Mouse (Mus musculus): ENCODE measurements around the gene Bad. TPM values are rescaled to one million over a fixed set of nuclear protein-coding genes. Genes with fewer than 3 reads are reported as not detected.

Bad gene
- polyA plus RNA-seq (2017; shearing (Covaris generic)) = 10 to 100 TPM; 42.6 to 47.0 TPM

DNA sequence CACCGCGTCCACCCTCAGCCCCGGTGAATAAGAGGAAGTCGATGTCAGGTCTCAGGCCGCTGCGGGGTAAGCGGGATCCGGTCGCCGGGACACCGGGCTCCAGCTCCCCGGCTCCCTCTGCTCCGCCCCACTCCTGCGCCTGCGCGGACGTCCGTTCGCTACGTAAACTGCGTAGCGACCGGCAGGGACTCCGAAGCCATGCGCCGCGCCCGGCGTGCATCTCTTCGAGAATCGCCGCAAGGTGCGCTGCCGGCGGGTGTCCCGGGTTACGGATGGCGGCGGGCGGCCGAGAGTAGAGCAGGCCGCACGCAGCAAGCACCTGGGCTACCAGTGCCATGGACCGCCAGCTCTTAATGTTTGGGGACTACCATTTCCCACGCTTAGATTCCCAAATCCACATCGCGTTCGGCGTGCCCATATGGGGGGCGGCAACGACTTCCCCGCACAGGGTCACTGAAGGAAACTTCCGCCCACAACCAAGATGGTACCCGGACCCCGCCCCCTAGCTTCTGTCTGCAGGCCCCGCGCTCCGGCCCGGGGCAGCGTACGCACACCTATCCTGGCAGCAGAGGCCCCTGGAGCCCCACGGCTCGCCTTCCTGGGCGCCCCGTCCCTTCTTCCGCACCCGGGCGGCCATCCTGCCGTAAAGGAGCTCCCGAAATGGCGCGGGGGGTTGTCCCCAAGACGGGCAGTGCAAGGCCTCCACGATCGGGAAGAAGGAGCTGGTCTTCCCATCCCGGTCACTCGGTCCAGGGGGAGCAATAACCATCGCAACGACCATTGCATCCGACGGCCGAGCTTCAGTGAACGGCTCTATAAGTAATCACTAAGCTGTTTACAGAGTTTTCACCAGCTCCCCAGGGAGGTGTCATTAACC lies at the start of gene Bad:
TSS of gene Bad (plus strand) at position 490 of the 877 bp plus-strand sequence.

GRCm38 (mm10) chr19:6909507-6910289 lies 32.0 kb upstream of the Bad start, which contains the start of the genes Trmt112 and Prdx5:
Gene Trmt112, plus strand, starts transcription at chr19:6909698.
Gene Prdx5, minus strand, starts transcription at chr19:6910106.

DNA sequence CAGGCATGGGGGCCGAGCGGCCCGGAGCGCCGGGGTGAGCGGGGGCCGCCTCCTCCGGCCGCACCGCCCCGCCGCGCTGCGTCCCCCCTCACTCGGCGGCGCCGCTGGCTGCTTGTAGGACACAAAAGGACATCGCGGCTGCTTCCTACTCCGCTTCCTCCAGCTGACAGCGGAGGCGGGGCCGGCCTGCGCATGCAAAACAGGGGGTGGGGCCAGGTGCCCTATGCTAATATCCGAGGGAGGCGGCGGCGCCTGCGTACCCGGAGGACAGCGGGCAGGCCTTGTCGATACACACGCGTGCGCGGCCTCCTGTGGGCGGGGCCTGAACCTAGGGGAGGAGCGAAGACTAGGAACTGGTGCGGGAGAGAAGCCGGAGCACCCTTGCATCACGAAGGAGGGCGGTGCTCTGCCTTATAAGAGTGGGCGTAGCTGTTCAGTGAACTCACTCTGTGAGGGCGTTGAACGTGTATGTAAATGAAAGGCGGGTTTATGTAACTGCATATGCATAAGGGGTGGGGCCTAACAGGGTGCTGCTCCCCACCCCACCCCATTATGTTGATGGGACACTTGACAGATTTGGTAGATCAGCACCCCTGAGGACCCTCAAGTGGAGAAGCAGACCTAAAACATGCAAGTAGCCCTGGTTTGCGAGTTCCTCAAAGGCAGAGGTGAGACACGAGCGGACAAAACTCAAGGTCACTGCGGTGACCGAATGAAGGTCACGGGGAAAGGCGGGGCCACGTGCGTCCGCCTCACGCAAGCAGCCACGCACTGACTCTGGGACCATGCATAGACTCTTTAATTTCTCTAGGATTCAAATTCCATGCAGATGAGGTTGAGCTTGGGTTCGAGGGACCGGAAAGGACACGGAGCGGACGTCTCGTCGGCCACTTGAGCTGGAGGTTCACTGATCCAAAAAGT lies 19.8 kb upstream of the Bad start, which contains the start of gene Esrra:
TSS of gene Esrra (minus strand) at position 167 of the 921 bp plus-strand sequence.

DNA sequence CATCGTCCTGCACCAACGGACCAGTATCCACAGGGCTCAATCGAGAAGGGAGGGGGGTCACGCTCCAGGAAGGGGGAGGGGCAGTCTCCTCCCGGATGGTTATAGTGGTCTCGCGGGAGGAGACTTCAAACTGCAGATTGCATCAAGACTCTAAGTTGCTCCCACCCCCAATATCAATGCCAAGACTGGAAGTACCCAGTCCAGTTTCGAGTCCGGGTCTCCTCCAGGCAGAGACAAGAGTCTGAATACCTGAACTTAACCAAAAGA lies 16.4 kb upstream of the Bad start, which contains the start of gene Catsperz:
TSS of gene Catsperz (minus strand) at position 74 of the 267 bp plus-strand sequence.

DNA sequence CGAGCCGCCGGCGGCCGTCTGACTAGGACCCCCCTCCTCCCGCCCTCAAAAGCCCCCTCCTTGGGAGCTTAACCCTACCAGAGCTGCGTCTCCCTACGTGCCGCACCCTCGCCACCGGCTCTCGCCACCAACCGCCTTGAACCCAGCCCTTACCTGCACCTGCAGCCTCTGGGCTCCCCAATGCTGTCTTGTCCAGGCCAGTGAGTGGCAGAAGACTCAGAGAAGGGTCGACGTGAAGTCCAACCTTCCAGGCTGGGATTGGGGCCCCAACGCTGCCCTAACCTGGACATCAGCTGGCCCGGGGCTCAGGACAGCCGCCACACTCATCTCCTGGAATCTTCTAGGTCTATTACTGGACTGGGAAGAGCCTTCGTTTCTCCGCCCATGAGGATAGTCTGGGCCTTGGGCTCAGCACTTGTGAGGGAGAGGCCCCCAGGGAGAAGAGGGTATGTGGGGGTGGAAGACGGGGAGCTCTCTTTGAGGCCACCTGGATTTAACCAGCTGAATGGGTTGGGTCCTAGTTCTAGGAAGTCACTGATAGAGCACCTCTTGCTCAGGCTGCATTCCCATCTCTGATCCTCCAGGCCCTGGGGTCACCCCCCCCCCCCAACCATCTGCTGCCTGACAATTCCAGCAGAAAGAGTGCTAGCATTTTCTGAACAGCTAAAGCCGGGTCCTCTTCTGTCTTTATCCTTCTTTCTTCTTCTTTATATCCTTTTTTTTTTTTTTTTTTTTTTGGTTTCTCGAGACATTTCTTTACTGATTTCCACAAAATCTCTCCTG lies 7.3 kb upstream of the Bad start, which contains the start of gene Kcnk4:
TSS of gene Kcnk4 (minus strand) at position 321 of the 783 bp plus-strand sequence.

GRCm38 (mm10) chr19:6942249-6942691 lies 609 bp downstream of the Bad start, which contains the start of gene Gpr137:
Gene Gpr137, minus strand, starts transcription at chr19:6942480.

GRCm38 (mm10) chr19:6974211-6975205 lies 32.8 kb downstream of the Bad start, which contains the start of gene Ppp1r14b:
Gene Ppp1r14b, plus strand, starts transcription at chr19:6974968.

GRCm38 (mm10) chr19:6975537-6976521 lies 34.2 kb downstream of the Bad start, which contains the start of gene Plcb3:
Gene Plcb3, minus strand, starts transcription at chr19:6976470.

DNA sequence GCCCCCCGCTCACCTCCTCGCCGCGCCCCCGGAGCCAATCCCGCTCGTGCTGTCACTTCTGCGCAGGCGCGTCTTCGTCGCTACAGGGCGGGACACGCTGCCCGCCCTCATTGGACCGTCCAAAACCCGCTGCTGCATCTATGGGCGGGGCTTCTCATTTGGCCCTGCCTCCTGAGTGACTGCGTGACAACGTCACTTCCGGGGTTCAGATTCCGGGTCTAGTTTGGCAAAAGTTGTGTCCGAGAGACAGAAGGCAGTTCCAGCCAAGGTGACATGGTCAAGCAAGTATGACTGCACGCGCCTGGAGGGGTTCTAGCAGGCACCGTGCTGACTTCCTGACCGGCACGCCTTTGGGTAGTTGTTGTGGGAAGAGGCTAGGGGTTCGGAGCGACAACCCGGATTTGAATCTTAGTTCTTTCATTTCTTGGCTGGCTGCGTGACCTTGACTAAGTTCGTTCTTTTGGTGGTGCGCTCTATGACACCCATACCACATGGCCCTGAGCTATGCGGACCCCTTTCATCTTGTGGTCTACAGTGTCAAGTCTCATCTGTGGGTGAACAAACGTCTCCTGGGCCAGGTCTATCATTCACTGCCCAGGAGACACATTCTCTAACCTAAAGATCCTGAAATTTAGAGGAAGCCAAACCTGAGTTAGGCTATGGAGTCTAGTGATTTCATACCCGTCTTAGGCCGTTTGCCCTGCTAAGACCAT lies 38.9 kb downstream of the Bad start, which contains the start of gene Fkbp2:
TSS of gene Fkbp2 (minus strand) at position 121 of the 713 bp plus-strand sequence.

GRCm38 (mm10) chr19:6987061-6987903 lies 45.6 kb downstream of the Bad start, which contains the start of gene Vegfb:
Gene Vegfb, minus strand, starts transcription at chr19:6987651.

GRCm38 (mm10) chr19:6992011-6992858 lies 50.6 kb downstream of the Bad start, which contains the start of gene Dnajc4:
Gene Dnajc4, minus strand, starts transcription at chr19:6992572.

GRCm38 (mm10) chr19:6996006-6996405 lies 54.3 kb downstream of the Bad start, which contains the start of the genes Nudt22 and Trpt1:
Gene Nudt22, minus strand, starts transcription at chr19:6996117.
Gene Trpt1, plus strand, starts transcription at chr19:6996131.

Measured in activated CD4-positive, CD25-positive, alpha-beta regulatory T cell (primary cell).